Mouse (Mus musculus) lung, embryonic 14.5 days (tissue): ENCODE results near the gene Atp1a3. TPM values are rescaled to one million over a fixed set of nuclear protein-coding genes. Genes with fewer than 3 reads are reported as not detected.

Source experiments
- ATAC-seq: fragments of 200-750 bp; cut with Nextera tagmentation; 2 replicates; pipeline ENCODE4 v1.8.0; 2017; ENCODE audit warnings: mild to moderate bottlenecking, moderate TSS enrichment, moderate library complexity; ENCODE audit not compliant: insufficient read depth
- DNase-seq: peaks from one replicate; pipeline ENCODE4 v3.0.0-alpha.2; 2015
- H3K27ac ChIP-seq: fragments of 300-500 bp; sonication (generic); 2 replicates; pipeline ENCODE4 v1.5.1; 2014; ENCODE audit warnings: low read depth, mild to moderate bottlenecking, moderate library complexity
- H3K27me3 ChIP-seq: fragments of 300-500 bp; sonication (generic); 2 replicates; pipeline ENCODE4 v1.6.1; 2014; ENCODE audit warnings: low read length, control low read depth; ENCODE audit not compliant: insufficient read depth
- H3K36me3 ChIP-seq: fragments of 300-500 bp; sonication (generic); 2 replicates; pipeline ENCODE4 v1.6.1; 2014; ENCODE audit warnings: control low read depth; ENCODE audit not compliant: insufficient read depth
- H3K4me1 ChIP-seq: fragments of 300-500 bp; sonication (generic); 2 replicates; pipeline ENCODE4 v1.6.1; 2014; ENCODE audit warnings: antibody characterized with exemption, control low read depth; ENCODE audit not compliant: insufficient read depth
- H3K4me2 ChIP-seq: fragments of 300-500 bp; sonication (generic); 2 replicates; pipeline ENCODE4 v1.6.1; 2014; ENCODE audit warnings: mild to moderate bottlenecking
- H3K4me3 ChIP-seq: fragments of 300-500 bp; sonication (generic); 2 replicates; pipeline ENCODE4 v1.5.1; 2014; ENCODE audit warnings: low read depth, low read length
- H3K9ac ChIP-seq: fragments of 300-500 bp; sonication (generic); 2 replicates; pipeline ENCODE4 v1.6.1; 2014
- H3K9me3 ChIP-seq: fragments of 300-500 bp; sonication (generic); 2 replicates; pipeline ENCODE4 v1.6.1; 2016; ENCODE audit warnings: low read depth, low read length, control low read depth
- CTCF ChIP-seq: IDR thresholded peaks from 2 replicates; pipeline ENCODE4 v1.5.1; 2016; ENCODE audit warnings: antibody characterized with exemption, low read depth
- WGBS: fragments of 180-500 bp; shearing (Covaris S2); extraction: QIAGEN DNeasy Blood & Tissue Kit; methylation state at CpG from one replicate; pipeline ENCODE4 v1.1.7; 2014; 5-methylcytosine and 5-hydroxymethylcytosine counted together
- polyA plus RNA-seq: library from polyadenylated mRNA; unstranded; fragments of >200 nt; fragmentation: Nextera tagmentation; extraction: Ambion mirVana; gene quantifications from 2 replicates; pipeline ENCODE4 v1.2.1, GENCODE M21; 2014

Atp1a3 gene
- polyA plus RNA-seq, 1 experiment from 2014 or later: 0.74 TPM

DNA sequence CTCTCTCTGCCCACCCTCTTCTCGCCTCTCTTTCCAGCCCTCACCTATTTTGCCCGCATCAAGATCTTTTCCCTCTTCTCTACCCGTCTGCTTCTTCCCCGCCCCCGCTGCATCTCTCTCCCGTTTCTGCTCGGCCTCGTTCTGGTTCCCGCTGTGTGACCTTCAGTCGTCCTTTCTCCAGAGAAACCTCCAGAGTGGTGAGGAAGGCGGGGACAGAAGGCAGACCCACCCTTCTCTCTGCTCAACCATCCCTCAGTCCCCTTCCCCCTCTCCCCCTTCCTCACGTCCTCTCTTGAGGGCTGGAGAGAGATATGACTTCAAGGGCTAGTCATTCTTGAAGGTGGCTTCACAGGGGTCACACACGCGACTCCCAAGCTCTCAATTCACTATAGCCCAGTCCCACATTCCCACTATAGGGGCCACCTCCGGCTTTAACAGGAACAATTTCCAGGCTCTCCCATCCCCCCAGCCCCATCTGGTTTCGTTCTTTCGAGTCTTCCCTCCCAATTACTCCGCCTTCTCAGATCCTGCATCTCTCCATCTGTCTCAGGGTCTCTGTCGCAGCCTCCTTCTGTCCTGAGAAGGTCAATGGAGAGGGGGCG lies 3.4 kb upstream of the Atp1a3 start:
- no peak overlapping the region for H3K9ac ChIP-seq
- H3K36me3 ChIP-seq: peaks cover 4% of the 10 kb centered on the region; the same call in 1 of the 2 replicates
- peaks cover 73% of the 10 kb centered on the region for H3K27me3 ChIP-seq
- DNase-seq: no peak
- H3K4me2 ChIP-seq: no peak overlapping the region
- WGBS: 12% methylated on average over 20 of the region's 20 CpGs
- H3K4me3 ChIP-seq: no peak overlapping the region
- no peaks in the 10 kb centered on the region for H3K9me3 ChIP-seq
- ATAC-seq: no peak
- H3K27ac ChIP-seq: no peak overlapping the region
- no peaks in the 10 kb centered on the region for H3K4me1 ChIP-seq
- TF ChIP-seq CTCF: no peak

DNA sequence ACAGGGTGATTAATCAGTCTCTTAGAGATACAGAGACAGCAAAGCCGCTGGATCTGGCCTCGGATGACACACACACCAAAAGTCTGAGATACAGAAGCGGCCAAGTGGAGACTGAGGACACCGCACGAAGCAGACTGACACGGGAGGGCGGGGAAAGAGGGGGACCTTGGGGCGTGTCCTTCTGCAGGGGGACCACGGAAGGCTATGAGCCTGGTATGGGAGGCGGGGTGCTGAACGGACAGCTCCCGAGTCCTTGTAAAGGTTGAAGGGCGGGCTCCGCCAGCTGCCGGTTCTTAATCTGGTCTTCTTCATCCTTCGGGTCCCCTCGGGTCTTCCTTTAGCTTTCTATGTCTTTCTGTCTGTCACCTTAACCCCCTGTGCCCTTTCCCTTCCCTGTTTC lies 2.9 kb upstream of the Atp1a3 start:
- TF ChIP-seq CTCF: no peak

DNA sequence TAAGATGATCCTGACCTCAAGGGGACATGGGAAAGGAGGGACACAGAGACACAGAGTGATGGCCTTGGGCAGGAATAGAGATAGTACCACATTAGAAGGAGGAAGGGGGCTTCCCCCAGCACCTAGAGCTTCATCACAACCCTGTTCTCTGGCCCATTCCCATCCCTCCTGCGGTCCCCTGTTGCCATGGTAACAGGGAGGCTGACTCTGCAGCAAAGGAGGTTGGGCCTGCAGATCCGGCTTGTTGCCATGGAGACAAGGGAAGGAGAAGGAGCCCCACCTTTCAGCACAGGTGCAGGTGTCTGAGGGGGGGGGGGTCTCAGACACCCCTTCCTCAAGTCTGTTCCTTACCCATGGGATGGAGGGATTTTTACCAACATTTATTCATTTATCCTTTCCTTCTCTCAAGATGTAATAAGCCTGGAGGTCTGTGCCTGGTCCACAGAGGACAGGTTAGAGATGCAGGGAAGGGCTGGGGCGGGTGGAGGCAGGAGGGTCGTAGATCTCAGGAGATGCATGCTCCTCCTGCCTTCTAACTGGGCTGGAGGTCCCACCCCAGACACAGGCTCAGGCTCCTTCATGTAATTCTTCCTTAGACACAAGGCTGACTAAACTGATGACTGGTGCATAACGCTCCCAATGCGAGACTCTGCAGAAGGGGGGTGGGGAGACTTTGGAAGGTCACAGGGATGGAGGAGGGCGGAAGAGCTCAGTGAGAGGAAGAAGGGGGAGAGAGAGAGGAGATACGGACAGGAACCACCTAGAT lies 2.0 kb upstream of the Atp1a3 start:
- TF ChIP-seq CTCF: no peak
- 27% methylated on average over 8 of the region's 8 CpGs for WGBS
- DNase-seq (peak; percentile 11), ATAC-seq (no peak)
- Histone ChIP-seq H3K9me3 (no peaks in the 10 kb centered on the region), H3K36me3 (no peaks in the 10 kb centered on the region; the same call in 1 of the 2 replicates), H3K4me3 (no peak overlapping the region), H3K9ac (no peak overlapping the region), H3K4me1 (no peaks in the 10 kb centered on the region), H3K27me3 (peaks cover 87% of the 10 kb centered on the region), H3K27ac (no peak overlapping the region), H3K4me2 (no peak overlapping the region)

More for the DNA sequence above, 2.9 kb upstream of the Atp1a3 start:
- DNase-seq (peak; percentile 90), ATAC-seq (no peak; the same call in 1 of the 2 replicates)
- H3K36me3 ChIP-seq: peaks cover 2% of the 10 kb centered on the region; the same call in 1 of the 2 replicates
- H3K9ac ChIP-seq: no peak overlapping the region
- peaks cover 78% of the 10 kb centered on the region for H3K27me3 ChIP-seq
- H3K27ac ChIP-seq: no peak overlapping the region
- H3K9me3 ChIP-seq: no peaks in the 10 kb centered on the region
- H3K4me3 ChIP-seq: no peak overlapping the region
- 3% methylated on average over 17 of the region's 17 CpGs for WGBS
- H3K4me2 ChIP-seq: no peak overlapping the region
- H3K4me1 ChIP-seq: no peaks in the 10 kb centered on the region

DNA sequence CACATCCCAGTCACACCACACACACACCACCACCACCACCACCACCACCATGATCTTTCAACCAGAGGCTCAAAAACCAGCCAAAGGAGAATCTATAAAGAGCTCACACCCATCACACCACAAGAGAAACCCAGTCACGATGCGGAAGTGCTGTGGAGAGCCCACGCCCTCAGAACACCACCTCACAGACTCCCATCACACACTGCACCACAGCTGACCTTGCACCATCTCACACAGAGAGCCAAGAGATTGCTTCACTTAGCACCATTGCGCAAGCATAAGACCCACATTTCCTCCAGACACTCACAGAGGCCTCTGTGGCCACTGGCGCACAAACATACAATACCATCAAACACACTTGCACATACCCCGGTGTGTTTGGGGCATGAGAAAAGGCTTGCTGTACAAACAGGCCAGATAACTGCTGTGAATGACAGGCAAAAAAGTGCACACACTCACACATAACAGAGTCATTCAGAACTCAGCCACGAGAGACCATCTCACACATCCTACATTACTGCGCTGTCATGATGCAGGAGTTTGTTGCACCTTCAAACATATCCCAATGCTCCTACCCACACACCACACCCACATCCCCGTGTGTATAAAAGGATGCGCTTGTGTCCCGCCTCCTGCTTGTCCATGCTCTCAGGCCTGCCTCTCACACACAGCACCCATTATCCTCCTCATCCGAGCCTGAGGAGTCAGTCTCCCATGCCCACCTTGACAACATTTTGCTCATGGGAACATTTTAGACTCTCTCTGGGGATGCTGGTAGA lies 1.0 kb upstream of the Atp1a3 start:
- Histone ChIP-seq H3K9me3 (no peaks in the 10 kb centered on the region), H3K27me3 (peaks cover 86% of the 10 kb centered on the region), H3K4me3 (no peak overlapping the region), H3K36me3 (no peaks in the 10 kb centered on the region), H3K4me2 (no peak overlapping the region), H3K9ac (no peak overlapping the region), H3K27ac (no peak overlapping the region), H3K4me1 (no peaks in the 10 kb centered on the region)
- 76% methylated on average over 12 of the region's 12 CpGs for WGBS
- DNase-seq (peak; percentile 23), ATAC-seq (no peak)
- TF ChIP-seq CTCF: no peak

DNA sequence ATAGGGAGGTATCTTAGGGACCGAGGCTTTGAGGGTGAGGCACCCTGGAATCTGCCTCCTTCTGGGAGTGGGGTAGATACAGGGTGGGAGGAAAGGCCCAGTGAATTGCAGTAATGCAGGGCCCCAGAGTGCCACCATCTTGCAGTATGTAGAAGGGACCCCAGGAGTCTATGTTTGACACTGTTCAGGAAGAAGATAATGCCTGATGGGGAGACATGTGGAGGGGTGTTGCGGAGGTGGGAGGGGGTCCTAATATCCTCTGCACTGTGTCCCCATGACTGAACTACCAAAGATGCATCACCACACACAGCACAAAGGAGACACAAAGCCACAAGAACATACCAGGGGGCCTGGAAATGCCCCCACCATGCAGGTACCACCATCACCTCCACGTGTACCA lies 413 bp upstream of the Atp1a3 start:
- no peak for TF ChIP-seq CTCF
- H3K9ac ChIP-seq: no peak overlapping the region
- peak overlapping the region; percentile 63 for H3K4me2 ChIP-seq
- H3K9me3 ChIP-seq: no peaks in the 10 kb centered on the region
- H3K27ac ChIP-seq: no peak overlapping the region
- no peak for ATAC-seq
- no peaks in the 10 kb centered on the region for H3K36me3 ChIP-seq
- no peaks in the 10 kb centered on the region for H3K4me1 ChIP-seq
- peak overlapping the region; percentile 36 for H3K4me3 ChIP-seq
- H3K27me3 ChIP-seq: peaks cover 80% of the 10 kb centered on the region
- WGBS: 60% methylated on average over 3 of the region's 3 CpGs
- DNase-seq: no peak

DNA sequence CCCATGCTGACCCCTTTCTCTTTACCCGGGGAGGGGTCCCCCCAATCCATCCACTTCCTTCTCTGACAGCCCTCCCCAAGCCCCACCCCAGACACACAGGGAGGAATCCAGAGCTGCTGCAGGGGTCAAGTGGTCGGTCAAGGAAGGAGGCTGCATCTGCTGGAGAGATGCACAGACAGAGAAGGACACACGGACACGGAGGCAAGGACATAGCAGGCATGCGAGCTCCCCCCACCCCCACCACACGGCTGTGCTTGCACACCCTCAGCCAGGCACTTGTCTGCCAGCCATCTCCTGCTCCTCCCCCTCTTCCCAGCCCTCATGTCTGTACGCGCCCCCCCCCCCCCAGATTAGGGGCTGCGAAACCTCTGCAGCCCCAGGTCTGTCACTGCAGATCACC lies 952 bp downstream of the Atp1a3 start:
- Histone ChIP-seq H3K36me3 (no peaks in the 10 kb centered on the region), H3K9ac (no peak overlapping the region), H3K4me1 (no peaks in the 10 kb centered on the region), H3K9me3 (no peaks in the 10 kb centered on the region), H3K4me2 (no peak overlapping the region), H3K27ac (no peak overlapping the region), H3K4me3 (no peak overlapping the region), H3K27me3 (peaks cover 66% of the 10 kb centered on the region)
- 28% methylated on average over 8 of the region's 9 CpGs for WGBS
- no peak for TF ChIP-seq CTCF
- no peak for DNase-seq
- ATAC-seq: no peak

DNA sequence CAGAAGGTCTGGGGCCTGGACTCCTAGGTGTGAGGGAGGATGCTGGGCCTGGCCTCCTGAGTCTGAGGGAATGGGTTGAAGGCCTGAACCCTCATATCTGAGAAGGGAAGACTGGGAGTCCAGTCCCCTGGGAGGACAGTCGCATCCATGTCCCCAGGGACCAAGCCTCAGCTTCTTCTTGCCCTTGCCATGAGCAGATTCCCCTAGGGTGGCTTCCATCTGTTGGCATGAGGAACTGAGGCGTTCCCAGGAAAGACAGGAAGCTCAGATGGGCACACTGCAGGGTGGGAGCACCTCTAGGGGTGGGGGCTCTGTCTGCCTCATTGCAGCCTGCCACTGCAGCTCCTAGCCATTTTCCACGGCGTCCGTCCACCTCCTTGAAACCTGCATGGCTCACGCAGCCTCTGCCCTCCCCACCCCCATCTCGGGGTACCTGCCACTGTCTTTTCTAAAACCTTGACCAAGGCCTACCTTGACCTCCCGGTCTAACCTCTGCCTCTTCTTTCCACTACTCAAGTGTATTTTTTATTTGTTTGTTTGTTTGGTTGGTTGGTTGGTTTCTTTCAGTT lies 1.9 kb downstream of the Atp1a3 start:
- H3K4me3 ChIP-seq: no peak overlapping the region
- WGBS: 78% methylated on average over 8 of the region's 8 CpGs
- no peak for ATAC-seq

More for the DNA sequence above, 1.9 kb downstream of the Atp1a3 start:
- H3K9me3 ChIP-seq: no peaks in the 10 kb centered on the region
- H3K36me3 ChIP-seq: no peaks in the 10 kb centered on the region
- H3K27me3 ChIP-seq: peaks cover 57% of the 10 kb centered on the region
- H3K4me1 ChIP-seq: no peaks in the 10 kb centered on the region
- no peak for TF ChIP-seq CTCF
- no peak for DNase-seq
- H3K9ac ChIP-seq: no peak overlapping the region
- no peak overlapping the region for H3K27ac ChIP-seq
- no peak overlapping the region for H3K4me2 ChIP-seq
